Mouse (Mus musculus): Measurements from ENCODE around the gene Vmn2r48.
"Not testable (repeated sequence)": the region's sequence is repeated elsewhere in the genome, so short reads cannot be mapped to it uniquely, and the experiment has no call there.

Vmn2r48 gene

DNA sequence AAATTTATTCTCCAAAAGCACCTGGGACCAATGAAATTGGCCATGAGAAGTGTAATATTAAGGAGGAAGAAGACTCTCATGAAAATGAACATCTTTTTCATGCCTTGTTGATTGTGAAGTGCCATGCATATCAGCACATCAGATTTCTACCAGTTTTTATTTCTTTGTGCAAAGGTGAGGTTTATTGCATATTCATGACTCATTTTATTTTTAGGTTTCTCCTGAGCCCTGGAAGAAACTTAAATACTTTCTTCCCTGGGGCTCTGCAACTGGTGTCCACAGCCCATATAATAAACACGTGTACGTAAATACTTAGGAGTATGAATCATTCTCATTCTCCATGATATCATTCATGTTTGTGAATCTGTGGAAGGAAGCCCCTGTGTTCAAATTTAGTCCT is at the start of gene Vmn2r48:
Gene Vmn2r48 (minus strand): TSS at position 101 of the 400 bp plus-strand sequence.
- not testable (repeated sequence) for DNase-seq

DNA sequence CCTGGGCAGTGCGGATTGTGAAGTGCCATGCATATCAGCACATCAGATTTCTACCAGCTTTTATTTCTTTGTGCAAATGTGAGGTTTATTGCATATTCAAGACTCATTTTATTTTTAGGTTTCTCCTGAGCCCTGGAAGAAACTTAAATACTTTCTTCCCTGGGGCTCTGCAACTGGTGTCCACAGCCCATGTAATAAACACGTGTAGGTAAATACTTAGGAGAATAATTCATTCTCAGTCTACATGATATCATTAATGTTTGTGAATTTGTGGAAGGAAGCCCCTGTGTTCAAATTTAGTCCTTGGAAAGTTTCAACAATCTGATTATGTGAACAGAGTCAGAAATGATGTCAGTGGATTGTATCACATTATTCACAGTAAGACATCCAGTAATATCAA is 38.8 kb upstream of the Vmn2r48 start, which contains the start of gene Vmn2r49:
Gene Vmn2r49 (minus strand): TSS at position 101 of the 400 bp plus-strand sequence.
- DNase-seq: not testable (repeated sequence)

Measured in cerebellum, adult 9-10 months (tissue).